Mouse (Mus musculus): Measurements from ENCODE around the gene Kcnd3.

Kcnd3 gene

DNA sequence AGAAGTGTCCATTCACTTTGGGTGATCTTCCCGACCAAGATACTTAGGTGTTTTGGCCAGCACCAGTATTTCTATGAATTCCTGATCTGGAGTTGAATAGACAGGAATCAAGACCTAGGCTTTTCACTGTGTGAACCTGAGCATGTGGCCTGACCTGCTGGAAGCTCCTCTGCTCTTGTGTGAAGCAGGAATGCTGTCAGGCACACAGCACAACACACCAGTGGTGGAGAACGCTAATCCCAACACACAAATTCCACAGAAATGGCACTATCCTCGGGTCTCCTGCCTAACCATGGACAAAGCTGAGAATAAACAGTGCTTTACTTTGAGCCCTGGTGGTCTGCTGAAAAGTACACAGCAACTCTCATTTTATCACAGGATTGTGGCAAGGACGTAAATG, 268.4 kb downstream of the Kcnd3 start:
- DNase-seq (ENCODE audit: low read depth, low spot score), result no peak

GRCm38 (mm10) chr3:105721681-105722201, 269.6 kb downstream of the Kcnd3 start:
- DNase-seq (ENCODE audit: low read depth, low spot score), result no peak

DNA sequence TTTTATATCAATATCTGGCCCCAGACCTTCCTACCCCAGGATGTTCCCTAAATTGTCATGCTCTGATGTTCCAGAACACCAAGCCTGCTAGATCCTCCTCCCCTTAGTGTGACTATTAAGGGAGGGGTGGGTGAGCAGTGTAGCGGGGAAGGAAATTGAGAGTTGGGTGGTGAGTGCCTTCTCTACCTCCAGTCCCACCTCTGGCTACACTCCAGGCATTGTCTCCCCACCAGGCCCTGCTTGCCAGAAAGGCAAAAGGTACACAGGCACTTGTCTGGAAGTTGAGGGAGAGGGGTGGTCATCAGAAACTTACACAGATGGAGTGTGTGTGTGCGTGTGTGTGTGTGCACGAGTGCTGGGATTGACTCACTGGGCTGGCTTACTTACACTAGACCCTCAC, 270.4 kb downstream of the Kcnd3 start:
- DNase-seq (ENCODE audit: low read depth, low spot score), result no peak

Data from retina, postnatal 7 days (tissue).